ENCODE assay signal across 27 mouse cellular contexts in genomic region chr15:83254372-83255070, GRCm38 (mm10). TPM values are rescaled to one million over a fixed set of nuclear protein-coding genes. Genes with fewer than 3 reads are reported as not detected.
DNase-seq lines count a peak whose midpoint lies in the region; ATAC-seq and TF ChIP-seq lines count a peak whose summit lies in the region.
"Had no signal": no experiment of that assay in that cellular context is flagged by ENCODE, and none has a peak within 500 bp of the region (broad histone marks: within the 10 kb centered on the region; RNA-seq: fewer than 3 reads in every experiment).

No protein-coding gene starts in this region.

- H3K4me3 ChIP-seq in kidney, embryonic 16.5 days (ENCODE audit: low read length) = no peak overlapping the region
- H3K4me3 ChIP-seq in ES-E14 (ENCODE audit: insufficient read depth in 1 of 2, low read depth in 1 of 2, low read length in 2 of 2, poor library complexity in 1 of 2, severe bottlenecking in 1 of 2) = no peak overlapping the region
- no peak overlapping the region for H3K4me3 ChIP-seq in liver, embryonic 13.5 days (replicated peaks)
- no peak overlapping the region for H3K4me3 ChIP-seq in cerebellum, adult 2 months (replicated peaks; ENCODE audit: insufficient read depth, low read depth, low read length)
- H3K4me3 ChIP-seq: embryonic facial prominence, embryonic 12.5 days; heart, embryonic 15.5 days; hindbrain, embryonic 13.5 days; limb, embryonic 10.5 days; midbrain, embryonic 12.5 days; neural tube, embryonic 15.5 days had no signal

- ATAC-seq in kidney, embryonic 16.5 days (ENCODE audit: low FRiP score, low TSS enrichment) = no peak
- ATAC-seq in liver, embryonic 13.5 days (ENCODE audit: low read depth) = peak; percentile 59; the same call in 1 of the 2 replicates
- ATAC-seq: activated CD4-positive, CD25-positive, alpha-beta regulatory T cell, adult 4 months; forebrain, postnatal 0 days; Patski had no signal

- peaks cover 16% of the 10 kb centered on the region for H3K27me3 ChIP-seq in kidney, embryonic 16.5 days (ENCODE audit: insufficient read depth, low read length)
- H3K27me3 ChIP-seq in liver, embryonic 13.5 days = peaks cover 42% of the 10 kb centered on the region
- peaks cover 3% of the 10 kb centered on the region; the same call in 1 of the 2 replicates for H3K27me3 ChIP-seq in cerebellum, adult 2 months (ENCODE audit: control insufficient read depth, insufficient read depth, low read length)
- H3K27me3 ChIP-seq: CH12.LX had no signal

- H3K9ac ChIP-seq in kidney, embryonic 16.5 days (replicated peaks; ENCODE audit: low read length) = no peak overlapping the region
- peak overlapping the region; percentile 23; the same call in 1 of the 2 replicates for H3K9ac ChIP-seq in ES-E14 (ENCODE audit: insufficient read depth, low read depth, low read length, poor library complexity, severe bottlenecking)
- no peak overlapping the region for H3K9ac ChIP-seq in liver, embryonic 13.5 days
- H3K9ac ChIP-seq: embryonic facial prominence, embryonic 12.5 days; forebrain, postnatal 0 days; heart, embryonic 15.5 days; hindbrain, embryonic 13.5 days; midbrain, embryonic 12.5 days; neural tube, embryonic 15.5 days had no signal

- peak overlapping the region; percentile 55 for H3K27ac ChIP-seq in kidney, embryonic 16.5 days (ENCODE audit: low read length)
- peak overlapping the region; percentile 76 for H3K27ac ChIP-seq in ES-E14 (ENCODE audit: insufficient read depth, low read depth, low read length, poor library complexity, severe bottlenecking)
- H3K27ac ChIP-seq in liver, embryonic 13.5 days = no peak overlapping the region
- H3K27ac ChIP-seq in cerebellum, adult 2 months (ENCODE audit: insufficient read depth, low read length) = no peak overlapping the region
- H3K27ac ChIP-seq: embryonic facial prominence, embryonic 12.5 days; heart, embryonic 15.5 days; hindbrain, embryonic 13.5 days; limb, embryonic 10.5 days; macrophage; midbrain, embryonic 12.5 days; neural tube, embryonic 15.5 days had no signal

- H3K4me2 ChIP-seq in kidney, embryonic 16.5 days (replicated peaks; ENCODE audit: low read depth, low read length) = no peak overlapping the region
- H3K4me2 ChIP-seq in liver, embryonic 13.5 days = peak overlapping the region; percentile 27
- H3K4me2 ChIP-seq: embryonic facial prominence, embryonic 12.5 days; heart, embryonic 15.5 days; hindbrain, embryonic 13.5 days; midbrain, embryonic 12.5 days; neural tube, embryonic 15.5 days had no signal

- no peak for TF ChIP-seq POLR2A in cerebellum, adult 2 months (IDR thresholded peaks at IDR 0.05; ENCODE audit: borderline replicate concordance, insufficient read depth, low read length)

- H3K4me1 ChIP-seq in kidney, embryonic 16.5 days (ENCODE audit: insufficient read depth, low read length) = peaks cover 9% of the 10 kb centered on the region; the same call in 1 of the 2 replicates
- peaks cover 2% of the 10 kb centered on the region in 2 experiments; a peak in 1 of 4 replicates for H3K4me1 ChIP-seq in ES-E14 (ENCODE audit: control insufficient read depth in 2 of 2, insufficient read depth in 2 of 2, low read length in 2 of 2, poor library complexity in 1 of 2)
- H3K4me1 ChIP-seq in liver, embryonic 13.5 days (replicated peaks) = peaks cover 19% of the 10 kb centered on the region
- no peaks in the 10 kb centered on the region; the same call in 1 of the 2 replicates for H3K4me1 ChIP-seq in cerebellum, adult 2 months (ENCODE audit: control insufficient read depth, insufficient read depth, low read length)
- H3K4me1 ChIP-seq: embryonic facial prominence, embryonic 12.5 days had no signal

- no peaks in the 10 kb centered on the region for H3K36me3 ChIP-seq in kidney, embryonic 16.5 days (ENCODE audit: insufficient read depth, low read length)
- no peaks in the 10 kb centered on the region for H3K36me3 ChIP-seq in ES-E14 (ENCODE audit: control insufficient read depth, insufficient read depth, low read length, poor library complexity, severe bottlenecking)
- H3K36me3 ChIP-seq in liver, embryonic 13.5 days = no peaks in the 10 kb centered on the region
- H3K36me3 ChIP-seq: embryonic facial prominence, embryonic 12.5 days; heart, embryonic 15.5 days; hindbrain, embryonic 13.5 days; limb, embryonic 10.5 days; midbrain, embryonic 12.5 days; neural tube, embryonic 15.5 days had no signal

- H3K9me3 ChIP-seq in kidney, embryonic 16.5 days (ENCODE audit: low read length) = no peaks in the 10 kb centered on the region
- H3K9me3 ChIP-seq in ES-E14 (ENCODE audit: control insufficient read depth, insufficient read depth, low read depth, low read length) = no peaks in the 10 kb centered on the region
- no peaks in the 10 kb centered on the region for H3K9me3 ChIP-seq in liver, embryonic 13.5 days (replicated peaks)
- H3K9me3 ChIP-seq: embryonic facial prominence, embryonic 12.5 days; heart, embryonic 15.5 days; hindbrain, embryonic 13.5 days; limb, embryonic 10.5 days; midbrain, embryonic 12.5 days; neural tube, embryonic 15.5 days had no signal

- intact Hi-C loops in left cerebral cortex, postnatal 14 days (cut with DNase I) = no loop called here

- no peak for TF ChIP-seq CTCF in cerebellum, adult 2 months (IDR thresholded peaks at IDR 0.05; ENCODE audit: borderline replicate concordance, insufficient read depth, low read depth, low read length)

- 65% methylated on average over 10 of the region's 10 CpGs for WGBS in kidney, embryonic 16.5 days
- 33% methylated on average over 10 of the region's 10 CpGs for WGBS in liver, embryonic 13.5 days (ENCODE audit: insufficient replicate concordance)
- 84% methylated on average over 10 of the region's 10 CpGs for WGBS in cerebellum, adult 2 months

- in situ Hi-C loops in ES-E14 (cut with MboI; ENCODE audit: low sequenced_read_pairs in 2 of 2, unreplicated experiment in 2 of 2) = no loop called here

- DNase-seq in kidney, adult 11 months = no peak
- no peak for DNase-seq in ES-E14 (ENCODE audit: low read depth, low spot score)
- peak; percentile 86 for DNase-seq in ZHBTc4 (ENCODE audit: low read depth, low spot score)
- DNase-seq in liver, embryonic 13.5 days = peak; percentile 40
- no peak for DNase-seq in layer of hippocampus, adult 9-10 months (ENCODE audit: low spot score)
- no peak for DNase-seq in left cerebral cortex, postnatal 14 days (ENCODE audit: low spot score in 2 of 2)
- no peak for DNase-seq in cerebellum, adult 2 months
- DNase-seq: adrenal gland, postnatal 14 days; B cell, adult 2 months; cerebellum, adult 9-11 months; forebrain, postnatal 0 days; gastrocnemius, postnatal 36 days; heart, postnatal 36 days; kidney, adult 18-20 months; right cerebral cortex, postnatal 14 days had no signal

TF ChIP-seq in ES-E14, 5 proteins besides CTCF, POLR2A, EP300 and RAD21:
- TF ChIP-seq ZC3H11A (IDR thresholded peaks at IDR 0.05; ENCODE audit: borderline replicate concordance, low read depth, low read length) (no peak), ZNF384 (IDR thresholded peaks at IDR 0.05; ENCODE audit: low read depth, low read length) (no peak), MAFK (IDR thresholded peaks at IDR 0.05; ENCODE audit: insufficient read depth, low read depth, low read length) (no peak), CHD2 (IDR thresholded peaks at IDR 0.05; ENCODE audit: low read depth, low read length) (no peak), HCFC1 (IDR thresholded peaks at IDR 0.05; ENCODE audit: borderline replicate concordance, insufficient read depth, low read length) (no peak)

RNA-seq across cellular contexts. Expression of gene A4galt, which starts 2.9 kb away (rescaled TPM):
- 22.9 and 26.8 TPM in 2 replicates for polyA plus RNA-seq in kidney, embryonic 16.5 days (2015; fragmentation: Nextera tagmentation; extraction: Ambion mirVana)
- total RNA-seq in ES-E14 (2012; rRNA removed) = 22.7 and 30.9 TPM in 2 replicates
- polyA plus RNA-seq in liver, embryonic 13.5 days (2015; fragmentation: Nextera tagmentation; extraction: Ambion mirVana) = 0.05 and 0.07 TPM in 2 replicates
- 1 to 10 TPM; 2.4 to 3.5 TPM for total RNA-seq in left cerebral cortex, postnatal 14 days (2021)
- 3.7 and 5.0 TPM in 2 replicates for polyA plus RNA-seq in cerebellum, adult 2 months (2012; rRNA removed)
- total RNA-seq: common myeloid progenitor, adult 5-6 weeks had no signal
- polyA plus RNA-seq: activated CD4-positive, CD25-positive, alpha-beta regulatory T cell, adult 4 months; limb, embryonic 10.5 days had no signal

Comparison
In these comparisons a context has a peak if more than half of its experiments do, and no peak if none do; other contexts are left out.
1. H3K27ac ChIP-seq: peak in kidney, embryonic 16.5 days (single experiment) and ES-E14 (single experiment); none in liver, embryonic 13.5 days (single experiment) and cerebellum, adult 2 months (single experiment).
2. DNase-seq: peak in ZHBTc4 (single experiment) and liver, embryonic 13.5 days (single experiment); none in kidney, adult 11 months (single experiment), ES-E14 (single experiment), layer of hippocampus, adult 9-10 months (single experiment), left cerebral cortex, postnatal 14 days (0 of 2) and cerebellum, adult 2 months (0 of 2).